Mouse (Mus musculus) heart, embryonic 14.5 days (tissue): ENCODE data around the gene Limd2. TPM values are rescaled to one million over a fixed set of nuclear protein-coding genes. Genes with fewer than 3 reads are reported as not detected.
A peak's percentile ranks its signal among the peaks of the same experiment; 100 is the strongest.
"Not testable (repeated sequence)": the region's sequence is repeated elsewhere in the genome, so short reads cannot be mapped to it uniquely, and the experiment has no call there.

Experiments
- ATAC-seq: fragments of 200-750 bp; cut with Nextera tagmentation; 2 replicates; pipeline ENCODE4 v1.8.0; 2017; ENCODE audit warnings: low read depth, moderate TSS enrichment; ENCODE audit not compliant: insufficient number of reproducible peaks, insufficient read depth, low FRiP score
- H3K27ac ChIP-seq, 2 experiments: fragments of 200-500 bp in 1 of 2; fragments of 300-500 bp in 1 of 2; sonication (generic) in 1 of 2; replicated peaks in 1 of 2; 2 replicates each; pipeline ENCODE4 v1.5.1; 2012 to 2014; ENCODE audit warnings: low read depth in 2 of 2, low read length in 2 of 2, control low read depth in 1 of 2, mild to moderate bottlenecking in 1 of 2, mixed read lengths in 1 of 2; ENCODE audit not compliant: control insufficient read depth in 1 of 2, insufficient read depth in 1 of 2
- H3K27me3 ChIP-seq: fragments of 300-500 bp; sonication (generic); 2 replicates; pipeline ENCODE4 v1.6.1; 2014; ENCODE audit warnings: mild to moderate bottlenecking, low read length, control low read depth; ENCODE audit not compliant: control insufficient read depth, insufficient read depth
- H3K36me3 ChIP-seq: fragments of 300-500 bp; sonication (generic); 2 replicates; pipeline ENCODE4 v1.6.1; 2014; ENCODE audit warnings: mild to moderate bottlenecking, control low read depth, low read length, mixed read lengths; ENCODE audit not compliant: control insufficient read depth, insufficient read depth
- H3K4me1 ChIP-seq, 2 experiments: fragments of 200-500 bp in 1 of 2; fragments of 300-500 bp in 1 of 2; sonication (generic) in 1 of 2; 2 replicates each; pipeline ENCODE4 v1.6.1; 2012 to 2014; ENCODE audit warnings: low read length in 2 of 2, control low read depth in 1 of 2, mixed read lengths in 1 of 2; ENCODE audit not compliant: control insufficient read depth in 2 of 2, insufficient read depth in 2 of 2
- H3K4me2 ChIP-seq: fragments of 300-500 bp; sonication (generic); 2 replicates; pipeline ENCODE4 v1.6.1; 2014; ENCODE audit warnings: mild to moderate bottlenecking, low read length
- H3K4me3 ChIP-seq, 2 experiments: fragments of 200-500 bp in 1 of 2; fragments of 300-500 bp in 1 of 2; sonication (generic) in 1 of 2; 2 replicates each; pipeline ENCODE4 v1.5.1; 2012 to 2014; ENCODE audit warnings: low read length in 2 of 2, mild to moderate bottlenecking in 2 of 2, control low read depth in 1 of 2, low read depth in 1 of 2, moderate library complexity in 1 of 2; ENCODE audit not compliant: control insufficient read depth in 1 of 2, insufficient read depth in 1 of 2
- H3K9ac ChIP-seq: fragments of 300-500 bp; sonication (generic); 2 replicates; pipeline ENCODE4 v1.6.1; 2014; ENCODE audit warnings: mild to moderate bottlenecking, low read length
- H3K9me3 ChIP-seq: fragments of 300-500 bp; sonication (generic); 2 replicates; pipeline ENCODE4 v1.6.1; 2016; ENCODE audit warnings: low read length, control low read depth; ENCODE audit not compliant: control insufficient read depth
- WGBS: fragments of 180-500 bp; shearing (Covaris S2); extraction: QIAGEN DNeasy Blood & Tissue Kit; methylation state at CpG from one replicate; pipeline ENCODE4 v1.1.7; 2014; 5-methylcytosine and 5-hydroxymethylcytosine counted together
- polyA plus RNA-seq: library from polyadenylated mRNA; unstranded; fragments of >200 nt; fragmentation: Nextera tagmentation; extraction: Ambion mirVana; gene quantifications from 2 replicates; pipeline ENCODE4 v1.2.1, GENCODE M21; 2014

Limd2 gene
- polyA plus RNA-seq = 80.2 and 84.6 TPM in 2 replicates

GRCm38 (mm10) chr11:106160841-106161721 is at the start of gene Limd2, which contains the start of gene Gm10840:
Gene Limd2, minus strand, starts transcription at chr11:106160860.
Gene Gm10840, plus strand, starts transcription at chr11:106160850.
- H3K4me1 ChIP-seq = peaks cover 14 to 27% of the 10 kb centered on the region in 2 experiments
- H3K27me3 ChIP-seq = no peaks in the 10 kb centered on the region
- peak within 1 kb of the TSS; percentile 84 to 91 for H3K4me3 ChIP-seq
- H3K9me3 ChIP-seq = no peaks in the 10 kb centered on the region
- H3K27ac ChIP-seq = peak within 1 kb of the TSS; percentile 88 to 89
- ATAC-seq = no peak
- peak within 1 kb of the TSS; percentile 95 for H3K4me2 ChIP-seq
- peaks cover 39% of the 10 kb centered on the region for H3K36me3 ChIP-seq
- peak within 1 kb of the TSS; percentile 92 for H3K9ac ChIP-seq
- 33% methylated on average over 22 of the region's 22 CpGs for WGBS

- H3K9ac ChIP-seq = no peak within 1 kb of the TSS
- H3K27ac ChIP-seq = no peak within 1 kb of the TSS
- H3K4me2 ChIP-seq = no peak within 1 kb of the TSS
- 63% methylated on average over 5 of the region's 5 CpGs for WGBS
- H3K4me3 ChIP-seq = no peak within 1 kb of the TSS
- peaks cover 96% of the 10 kb centered on the region for H3K36me3 ChIP-seq
- no peaks in the 10 kb centered on the region for H3K27me3 ChIP-seq
- no peak for ATAC-seq
- no peaks in the 10 kb centered on the region for H3K9me3 ChIP-seq
- no peaks in the 10 kb centered on the region for H3K4me1 ChIP-seq
These were observed 41.4 kb upstream of the Limd2 start, which contains the start of gene Strada for GRCm38 (mm10) chr11:106202123-106202465. Gene Strada, minus strand, starts transcription at chr11:106202168.

GRCm38 (mm10) chr11:106201337-106202122 is 40.9 kb upstream of the Limd2 start:
- 87% methylated on average over 19 of the region's 19 CpGs for WGBS
- no peak overlapping the region for H3K9ac ChIP-seq
- no peak overlapping the region for H3K4me2 ChIP-seq
- ATAC-seq = no peak
- no peaks in the 10 kb centered on the region for H3K4me1 ChIP-seq
- no peak overlapping the region for H3K4me3 ChIP-seq
- H3K9me3 ChIP-seq = no peaks in the 10 kb centered on the region
- H3K27me3 ChIP-seq = no peaks in the 10 kb centered on the region
- no peak overlapping the region for H3K27ac ChIP-seq
- peaks cover 96% of the 10 kb centered on the region for H3K36me3 ChIP-seq

GRCm38 (mm10) chr11:106200756-106201155 is 40.1 kb upstream of the Limd2 start:
- WGBS = 65% methylated on average over 6 of the region's 6 CpGs
- Histone ChIP-seq H3K4me1 (0 out of 4 replicates have a peak, but pooled peaks cover 0 to 3% of the 10 kb centered on the region in 2 experiments), H3K27me3 (no peaks in the 10 kb centered on the region), H3K4me3 (no peak overlapping the region), H3K27ac (no peak overlapping the region), H3K4me2 (no peak overlapping the region), H3K9ac (no peak overlapping the region), H3K36me3 (peaks cover 97% of the 10 kb centered on the region), H3K9me3 (no peaks in the 10 kb centered on the region)
- ATAC-seq = no peak

GRCm38 (mm10) chr11:106199997-106200396 is 39.3 kb upstream of the Limd2 start:
- ATAC-seq = not testable (repeated sequence)

GRCm38 (mm10) chr11:106198277-106198676 is 37.6 kb upstream of the Limd2 start:
- 0 out of 4 replicates have a peak, but pooled peaks cover 0 to 6% of the 10 kb centered on the region in 2 experiments for H3K4me1 ChIP-seq
- 78% methylated on average over 4 of the region's 4 CpGs for WGBS
- H3K4me2 ChIP-seq = no peak overlapping the region
- no peak overlapping the region for H3K9ac ChIP-seq
- no peaks in the 10 kb centered on the region for H3K27me3 ChIP-seq
- H3K27ac ChIP-seq = no peak overlapping the region
- H3K9me3 ChIP-seq = no peaks in the 10 kb centered on the region
- H3K4me3 ChIP-seq = no peak overlapping the region
- no peak for ATAC-seq
- H3K36me3 ChIP-seq = peaks cover 72% of the 10 kb centered on the region

More at GRCm38 (mm10) chr11:106199997-106200396, 39.3 kb upstream of the Limd2 start:
- not testable (repeated sequence) for H3K4me1 ChIP-seq, H3K27ac ChIP-seq, H3K4me2 ChIP-seq, H3K9ac ChIP-seq, H3K27me3 ChIP-seq, H3K9me3 ChIP-seq, H3K4me3 ChIP-seq
- H3K36me3 ChIP-seq = peaks cover 90% of the 10 kb centered on the region
- WGBS = 92% methylated on average over 7 of the region's 7 CpGs

- no peak overlapping the region for H3K9ac ChIP-seq
- H3K9me3 ChIP-seq = no peaks in the 10 kb centered on the region
- ATAC-seq = no peak
- no peaks in the 10 kb centered on the region for H3K27me3 ChIP-seq
- no peak overlapping the region for H3K4me2 ChIP-seq
- peaks cover 44% of the 10 kb centered on the region for H3K36me3 ChIP-seq
- peaks cover 2 to 14% of the 10 kb centered on the region in 2 experiments; a peak in 3 of 4 replicates for H3K4me1 ChIP-seq
- H3K4me3 ChIP-seq = no peak overlapping the region
- H3K27ac ChIP-seq = peak overlapping the region in 1 of 2 experiments; percentile 35; a peak in 1 of 4 replicates
These were observed 34.7 kb upstream of the Limd2 start for GRCm38 (mm10) chr11:106195341-106195740.
